Mouse (Mus musculus) neutrophil, adult 5-6 weeks (primary cell): ENCODE measurements around the gene Osbp. TPM values are rescaled to one million over a fixed set of nuclear protein-coding genes. Genes with fewer than 3 reads are reported as not detected.
A peak's percentile ranks its signal among the peaks of the same experiment; 100 is the strongest.
"Not testable (repeated sequence)": the region's sequence is repeated elsewhere in the genome, so short reads cannot be mapped to it uniquely, and the experiment has no call there.

ENCODE experiments used
- ATAC-seq: fragments of 151-379, 151-347 bp; 2 replicates; pipeline ENCODE4 v1.8.0; 2017; ENCODE audit warnings: mild to moderate bottlenecking, moderate TSS enrichment; ENCODE audit not compliant: insufficient number of reproducible peaks, poor library complexity, low FRiP score, severe bottlenecking; ENCODE audit errors: extremely low read depth
- total RNA-seq: library from RNA; stranded (forward); fragments of 200-1000 nt; gene quantifications from 2 replicates; pipeline ENCODE4 v1.2.3, GENCODE M21; 2017

The Osbp gene
- total RNA-seq, 1 experiment from 2014 or later, result 39.0 TPM

- no peak for ATAC-seq
Measured at GRCm38 (mm10) chr19:11980471-11980870, 14.7 kb downstream of the Osbp start.

DNA sequence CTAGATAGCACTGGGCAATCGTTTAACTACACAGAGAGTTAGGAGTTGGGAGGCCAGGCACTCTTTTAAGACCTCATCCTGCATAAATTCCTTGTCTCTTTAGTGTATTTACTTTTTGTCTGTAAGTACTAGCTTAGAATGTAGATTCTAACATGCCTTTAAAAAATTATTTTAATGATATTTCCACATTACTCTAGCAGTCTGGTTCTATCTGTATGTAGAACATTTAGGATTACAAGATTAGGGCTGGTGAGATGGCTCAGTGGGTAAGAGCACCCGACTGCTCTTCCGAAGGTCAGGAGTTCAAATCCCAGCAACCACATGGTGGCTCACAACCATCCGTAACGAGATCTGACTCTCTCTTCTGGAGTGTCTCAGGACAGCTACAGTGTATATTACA lies 18.9 kb downstream of the Osbp start:
- not testable (repeated sequence) for ATAC-seq

- no peak for ATAC-seq
Measured at GRCm38 (mm10) chr19:11987841-11988240, 22.1 kb downstream of the Osbp start.

- peak; percentile 66; the same call in 1 of the 2 replicates for ATAC-seq
Measured at GRCm38 (mm10) chr19:11989334-11989733, 23.6 kb downstream of the Osbp start.

- ATAC-seq, result no peak
Measured at GRCm38 (mm10) chr19:11992034-11992433, 26.3 kb downstream of the Osbp start.

- ATAC-seq, result no peak
Measured at GRCm38 (mm10) chr19:11992441-11993029, 26.8 kb downstream of the Osbp start.

DNA sequence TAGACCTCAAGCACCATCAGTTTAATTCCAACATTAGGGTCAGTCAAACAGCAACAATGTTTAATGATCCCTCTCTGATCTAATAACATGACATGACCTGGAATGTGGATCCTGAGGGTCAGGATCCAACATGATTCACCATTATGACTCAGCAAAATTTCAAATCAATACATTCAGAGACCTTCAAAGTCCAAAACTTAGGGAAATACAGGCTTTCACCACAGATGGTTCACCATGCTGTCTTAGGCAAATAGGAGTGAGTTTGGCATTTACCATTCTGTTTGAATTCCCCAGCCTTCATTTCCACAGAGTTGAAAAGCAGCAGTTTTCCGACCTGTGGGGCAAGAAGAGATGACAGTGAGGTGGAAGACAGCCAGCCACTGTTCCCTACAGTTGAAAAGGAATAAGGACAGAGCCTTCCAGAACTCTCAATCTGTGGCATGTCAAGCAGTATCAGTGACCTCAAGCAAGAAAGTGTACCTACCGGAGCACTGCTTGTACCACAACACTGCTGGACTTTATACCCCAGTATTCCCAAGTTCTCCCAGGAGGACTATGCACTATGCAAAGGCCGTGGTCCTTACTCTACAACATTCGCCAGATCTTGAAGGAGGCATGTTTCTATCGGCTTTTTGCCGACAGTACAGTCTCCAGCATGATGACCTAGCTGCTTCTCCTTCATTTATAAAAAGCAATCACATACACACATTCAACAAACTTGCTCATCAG lies 29.1 kb downstream of the Osbp start:
- no peak for ATAC-seq

GRCm38 (mm10) chr19:11995722-11996448 lies 30.1 kb downstream of the Osbp start:
- ATAC-seq, result no peak

DNA sequence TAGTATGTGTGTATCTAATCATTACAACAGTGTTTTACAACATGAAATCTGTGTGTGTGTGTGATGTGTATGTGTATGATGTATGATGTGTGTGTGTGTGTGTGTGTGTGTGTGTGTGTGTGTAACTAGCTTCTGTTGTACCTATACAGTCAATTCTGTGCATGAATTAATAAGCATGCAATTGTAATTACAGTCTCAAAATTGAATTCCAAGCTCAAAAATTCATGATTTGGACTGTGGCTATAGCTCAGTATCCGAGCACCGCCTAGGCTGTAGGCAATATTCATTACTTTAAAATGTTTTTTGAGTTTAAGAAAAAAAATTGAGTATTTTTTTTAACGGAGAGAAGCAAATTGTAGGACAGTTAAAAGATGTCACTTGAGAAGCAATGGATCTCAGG lies 35.9 kb downstream of the Osbp start:
- ATAC-seq, result no peak

DNA sequence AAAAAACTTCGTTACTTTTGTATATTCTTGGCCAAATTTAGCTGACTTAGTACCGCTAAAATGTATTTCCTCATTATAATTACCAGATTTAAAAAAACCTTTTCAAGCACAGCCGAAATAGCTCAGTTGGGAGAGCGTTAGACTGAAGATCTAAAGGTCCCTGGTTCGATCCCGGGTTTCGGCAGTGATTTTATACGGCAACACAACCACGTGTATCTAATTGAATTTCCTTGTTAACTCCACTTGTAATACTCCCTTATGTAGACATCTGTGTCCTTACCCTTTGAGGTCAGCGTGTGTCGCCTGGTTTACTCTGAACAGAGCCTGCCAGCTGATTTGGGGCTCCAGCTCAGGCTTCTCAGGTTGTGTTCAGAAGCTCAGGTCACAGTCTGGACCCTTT lies 36.4 kb downstream of the Osbp start:
- ATAC-seq, result peak; percentile 37; the same call in 1 of the 2 replicates

GRCm38 (mm10) chr19:12002791-12003190 lies 37.0 kb downstream of the Osbp start:
- ATAC-seq, result no peak

DNA sequence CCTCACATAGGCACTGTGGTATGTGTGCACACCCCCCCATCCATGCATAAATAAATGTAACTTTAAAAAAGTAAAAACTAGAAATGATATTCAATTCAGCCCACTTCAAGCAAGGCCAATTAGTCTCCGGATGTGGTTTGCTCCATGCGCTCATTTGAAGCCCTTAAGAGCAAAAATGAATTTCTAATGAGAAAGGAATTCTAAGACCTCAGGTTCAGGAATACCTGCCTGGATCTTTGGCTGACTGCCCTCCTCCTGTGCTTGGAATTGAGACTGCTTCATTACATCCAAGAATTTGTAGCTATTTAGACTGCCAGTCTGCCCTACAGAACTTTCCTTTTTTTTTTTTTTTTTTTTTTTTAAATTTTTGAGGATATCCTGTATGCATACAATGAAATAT lies 37.8 kb downstream of the Osbp start:
- no peak for ATAC-seq

- no peak for ATAC-seq
Measured at GRCm38 (mm10) chr19:12004216-12005008, 38.7 kb downstream of the Osbp start.

- ATAC-seq, result peak; percentile 34
Measured at GRCm38 (mm10) chr19:12005376-12006360, 39.9 kb downstream of the Osbp start.

DNA sequence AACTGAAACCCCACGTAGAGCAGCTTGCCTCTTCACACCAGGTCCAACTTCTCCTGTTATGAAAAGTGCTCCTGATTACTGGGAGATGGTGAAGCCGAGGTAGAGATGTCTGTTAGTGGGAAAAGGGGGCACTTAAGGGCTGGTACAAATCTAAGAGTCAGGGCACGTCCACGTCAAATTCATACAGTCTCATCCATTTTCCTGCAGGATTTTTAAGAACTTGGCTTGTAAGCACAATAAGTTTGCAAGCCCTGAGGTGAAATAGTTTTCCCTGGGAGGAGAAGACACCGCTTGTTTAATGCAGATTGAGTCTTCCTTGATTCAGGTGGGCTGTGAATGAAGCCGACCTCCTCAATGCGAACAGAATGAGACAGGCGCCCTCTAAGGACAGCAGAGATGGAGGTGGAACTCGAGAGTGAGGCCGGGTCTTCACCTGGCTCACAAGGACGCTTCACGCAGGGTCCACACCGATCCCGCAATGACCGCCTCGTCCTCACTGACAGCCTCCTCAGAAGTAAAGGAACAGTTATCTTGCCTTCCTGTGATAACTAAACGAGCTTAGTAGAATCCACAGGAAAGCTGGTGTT lies 40.7 kb downstream of the Osbp start:
- no peak for ATAC-seq

DNA sequence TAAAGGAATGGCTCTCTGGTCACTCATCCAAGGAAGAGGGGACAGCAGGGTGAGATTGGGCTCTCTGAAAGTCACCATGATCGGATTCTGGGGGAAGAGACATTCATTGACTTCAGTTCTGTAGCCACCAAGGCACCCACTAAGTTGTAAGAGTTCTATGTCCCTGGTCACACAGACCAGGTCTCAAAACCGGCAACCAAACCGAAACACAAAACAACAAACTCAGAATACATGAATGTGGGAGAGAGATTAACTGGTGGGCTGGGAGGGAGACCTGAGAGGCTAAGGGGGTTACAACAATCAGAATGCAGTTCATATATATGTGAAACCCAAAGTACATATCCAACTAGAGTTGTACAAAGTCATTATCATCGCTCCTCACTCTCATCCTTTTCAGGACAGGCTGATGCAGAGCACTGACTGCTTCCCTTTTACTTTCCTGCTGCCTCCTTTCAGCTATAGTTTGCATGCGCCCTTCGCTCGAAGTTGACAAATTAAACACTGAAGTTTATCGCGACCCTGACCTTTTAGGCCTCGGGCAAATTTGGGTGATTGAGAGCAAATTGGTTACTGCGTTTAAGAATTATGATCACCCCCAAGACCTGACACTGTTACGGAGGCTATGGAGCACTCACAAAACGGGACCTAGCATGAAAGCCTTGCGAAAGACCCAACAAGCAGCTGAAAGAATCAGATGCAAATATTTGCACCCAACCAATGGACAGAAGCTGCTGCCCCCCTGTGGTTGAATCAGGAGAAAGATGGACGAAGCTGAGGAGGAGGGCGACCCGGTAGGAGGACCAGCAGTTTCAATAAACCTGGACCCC lies 41.6 kb downstream of the Osbp start:
- no peak for ATAC-seq
